Mouse (Mus musculus) kidney, adult 2 months (tissue): Measurements from ENCODE around the gene Hist2h2aa1.

Source experiments
- CTCF ChIP-seq: fragments of 200-500 bp; conservative IDR thresholded peaks from 2 replicates; pipeline ENCODE4 v1.5.1; 2011; ENCODE audit warnings: low read depth, mild to moderate bottlenecking, control low read depth, low read length, moderate library complexity, mixed read lengths; ENCODE audit not compliant: insufficient read depth, insufficient read length
- POLR2A ChIP-seq: fragments of 200-500 bp; IDR thresholded peaks from one replicate; pipeline ENCODE4 v1.6.1; 2011; ENCODE audit warnings: low read depth, low read length, control low read depth

- TF ChIP-seq CTCF (no peak), POLR2A (no peak)
Observed at GRCm38 (mm10) chr3:96237904-96238511, 7.3 kb upstream of the Hist2h2aa1 start.
